Mouse (Mus musculus) layer of hippocampus, adult 18-20 months (tissue): ENCODE data around the gene Pom121. TPM values are rescaled to one million over a fixed set of nuclear protein-coding genes. Genes with fewer than 3 reads are reported as not detected.
"Not testable (repeated sequence)": the region's sequence is repeated elsewhere in the genome, so short reads cannot be mapped to it uniquely, and the experiment has no call there.

Experiments used
- DNase-seq, 2 experiments: peaks; one replicate each; pipeline ENCODE4 v3.0.0; 2022; ENCODE audit warnings: low spot score in 2 of 2
- total RNA-seq, 2 experiments: library from RNA; stranded (reverse); gene quantifications; 2 replicates each; pipeline ENCODE4 v1.2.3; 2021

The Pom121 gene
- total RNA-seq, 2 experiments from 2014 or later = 49.7 to 51.5 TPM

DNA sequence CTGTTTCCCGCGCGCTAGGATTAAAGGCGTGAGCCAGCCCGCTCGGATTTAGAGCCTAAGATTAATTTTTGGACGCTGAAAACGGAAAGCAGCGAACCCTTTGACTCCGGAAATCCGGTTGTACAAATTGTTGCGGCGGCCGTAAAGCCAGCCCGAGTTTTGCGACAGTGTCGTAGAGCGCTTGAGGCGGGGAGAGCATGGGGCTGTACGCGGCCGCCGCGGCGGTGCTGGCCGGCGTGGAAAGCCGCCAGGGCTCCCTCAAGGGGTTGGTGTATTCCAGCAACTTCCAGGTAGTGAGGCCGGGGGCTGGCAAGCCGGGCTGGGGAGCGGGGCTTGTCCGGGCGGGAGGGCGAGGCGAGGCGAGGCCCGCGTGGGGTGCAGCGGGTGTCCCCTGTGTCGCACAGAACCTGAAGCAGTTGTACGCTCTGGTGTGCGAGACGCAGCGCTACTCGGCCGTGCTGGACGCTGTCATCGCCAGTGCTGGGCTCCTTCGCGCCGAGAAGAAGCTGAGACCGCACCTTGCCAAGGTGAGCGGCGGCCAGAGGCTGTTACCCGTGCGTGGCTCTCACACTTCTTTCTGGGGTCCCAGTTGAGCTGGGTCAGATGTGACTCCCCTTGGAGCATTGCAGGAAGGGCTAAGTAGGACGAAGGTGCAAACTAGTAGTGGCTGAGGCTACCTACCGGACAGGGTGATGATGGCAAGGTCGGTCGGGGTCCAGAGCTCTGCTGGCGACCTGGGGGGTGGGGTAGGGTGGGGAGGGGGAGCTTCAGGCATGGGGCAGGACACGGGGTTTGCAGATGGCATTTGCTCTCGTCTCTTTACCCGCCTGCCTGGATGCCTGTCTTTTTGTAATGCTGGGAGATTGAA is 24.3 kb downstream of the Pom121 start, which contains the start of gene Nsun5:
Gene Nsun5 (plus strand): TSS at position 167 of the 868 bp plus-strand sequence.
- DNase-seq = peak; percentile 88 to 95

GRCm38 (mm10) chr5:135369196-135369595 is 25.1 kb downstream of the Pom121 start:
- not testable (repeated sequence) for DNase-seq

GRCm38 (mm10) chr5:135368312-135368711 is 26.0 kb downstream of the Pom121 start:
- DNase-seq = no peak

DNA sequence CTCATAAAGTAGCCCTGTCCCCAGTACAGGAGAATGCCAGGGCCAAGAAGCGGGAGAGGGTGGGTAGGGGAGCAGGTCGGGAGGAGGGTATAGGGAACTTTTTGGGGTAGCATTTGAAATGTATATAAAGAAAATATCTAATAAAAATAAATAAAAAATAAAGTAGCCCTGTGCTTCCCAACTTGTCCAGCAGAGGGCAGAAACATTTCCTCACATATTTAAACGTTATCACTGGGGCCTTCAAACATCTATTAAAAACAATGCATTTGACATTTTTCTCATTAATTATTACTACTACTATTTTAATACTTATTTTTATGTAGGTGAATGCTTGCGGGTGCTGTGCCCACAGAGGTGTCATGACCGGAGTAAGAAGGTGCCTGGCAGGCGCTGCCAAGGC is 26.5 kb downstream of the Pom121 start:
- no peak for DNase-seq

DNA sequence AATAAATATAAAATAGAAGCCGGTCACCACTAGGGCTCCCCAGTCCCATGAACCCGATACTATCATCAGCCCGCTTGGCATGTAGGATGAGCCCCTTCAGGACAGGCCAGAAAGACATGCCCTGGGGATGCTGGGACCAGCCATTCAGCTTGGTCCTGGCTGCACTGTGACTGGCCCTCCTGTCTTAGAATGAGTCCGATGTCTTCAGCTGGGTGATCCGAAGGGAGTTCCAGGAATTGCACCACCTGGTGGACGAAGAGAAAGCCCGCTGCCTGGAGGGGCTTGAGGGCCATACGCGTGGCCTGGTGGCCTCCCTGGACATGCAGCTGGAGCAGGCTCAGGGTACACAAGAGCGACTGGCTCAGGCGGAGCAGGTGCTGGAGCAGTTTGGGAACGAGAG is 30.8 kb downstream of the Pom121 start:
- no peak for DNase-seq

GRCm38 (mm10) chr5:135362572-135362971 is 31.8 kb downstream of the Pom121 start:
- no peak for DNase-seq

DNA sequence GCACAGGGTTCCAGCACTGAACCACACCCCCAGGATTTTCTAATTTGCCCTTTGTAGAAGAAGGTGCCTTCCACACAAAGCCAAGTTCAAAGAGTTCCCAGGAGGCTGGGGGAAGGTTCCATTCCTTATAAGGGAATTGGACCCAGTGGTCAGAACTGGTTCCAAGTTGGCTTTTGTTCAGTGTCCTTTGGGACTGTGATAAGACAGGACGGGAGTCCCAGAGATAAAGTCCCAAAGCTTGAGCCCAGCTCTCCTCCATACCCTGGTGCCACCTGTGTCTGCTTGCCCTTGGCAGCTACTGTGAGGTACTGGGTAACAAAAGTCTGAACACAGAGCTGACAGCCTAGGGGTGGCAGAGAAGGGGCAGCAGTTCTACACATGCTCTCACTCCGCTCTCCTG is 34.6 kb downstream of the Pom121 start:
- DNase-seq = no peak

GRCm38 (mm10) chr5:135357556-135357955 is 36.8 kb downstream of the Pom121 start:
- no peak for DNase-seq

- DNase-seq = no peak
These were observed 38.3 kb downstream of the Pom121 start for GRCm38 (mm10) chr5:135356090-135356489.

DNA sequence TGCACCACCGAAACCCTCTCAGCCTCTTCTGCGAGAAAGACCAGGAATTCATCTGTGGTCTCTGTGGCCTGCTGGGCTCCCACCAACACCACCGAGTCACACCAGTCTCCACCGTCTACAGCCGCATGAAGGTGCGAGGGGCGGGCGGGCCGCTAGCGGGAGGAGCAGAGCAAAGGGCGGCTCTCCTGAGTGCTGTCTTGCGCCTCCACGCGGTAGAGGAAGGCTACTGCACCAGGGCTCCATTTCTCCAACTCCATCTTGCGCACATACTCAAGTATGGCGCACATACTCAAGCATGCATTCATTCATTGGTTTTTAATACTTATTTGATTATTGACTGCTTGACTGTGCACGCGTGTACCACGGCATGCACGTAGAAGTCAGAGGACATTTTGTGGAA is 40.8 kb downstream of the Pom121 start:
- DNase-seq = no peak

DNA sequence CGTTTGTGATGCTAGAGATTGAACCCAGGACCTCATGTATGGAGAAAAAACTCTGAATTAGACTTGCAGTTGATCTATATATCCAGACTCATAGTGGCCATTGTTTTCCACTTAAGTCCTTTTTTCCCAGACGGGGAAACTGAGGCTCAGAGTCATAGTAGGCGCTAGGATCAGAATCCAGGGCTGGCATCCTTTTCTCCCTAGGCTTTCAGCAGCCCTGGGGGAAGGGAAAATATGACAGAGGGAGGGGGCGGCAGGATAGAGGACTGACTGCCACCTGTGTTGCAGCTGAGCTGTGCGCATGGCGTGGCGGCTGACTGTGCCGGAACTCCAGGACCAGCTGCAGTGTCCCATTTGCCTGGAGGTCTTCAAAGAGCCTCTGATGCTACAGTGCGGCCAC is 41.4 kb downstream of the Pom121 start, which contains the start of gene Trim50:
Gene Trim50 (plus strand): TSS at position 301 of the 400 bp plus-strand sequence.
- no peak for DNase-seq

DNA sequence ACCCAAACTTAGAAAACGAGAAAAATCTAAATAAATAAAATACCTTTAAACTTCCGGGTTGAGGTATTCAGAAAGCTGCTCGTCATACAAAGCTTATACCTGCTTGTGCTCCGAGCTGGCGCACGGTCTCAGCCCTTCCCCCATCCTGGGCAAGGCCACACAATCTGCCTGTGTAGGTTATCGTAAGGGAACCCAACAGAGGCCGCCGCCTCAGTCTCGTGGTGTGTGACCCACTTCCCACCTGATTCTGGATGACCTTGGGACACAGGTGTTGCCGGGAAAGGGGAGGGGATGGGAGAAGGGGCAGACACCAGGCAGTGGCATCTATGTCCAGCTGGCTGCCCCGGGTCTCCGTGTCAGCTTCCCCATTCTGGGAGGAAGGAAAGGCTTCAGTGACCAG is 42.7 kb downstream of the Pom121 start:
- no peak for DNase-seq

DNA sequence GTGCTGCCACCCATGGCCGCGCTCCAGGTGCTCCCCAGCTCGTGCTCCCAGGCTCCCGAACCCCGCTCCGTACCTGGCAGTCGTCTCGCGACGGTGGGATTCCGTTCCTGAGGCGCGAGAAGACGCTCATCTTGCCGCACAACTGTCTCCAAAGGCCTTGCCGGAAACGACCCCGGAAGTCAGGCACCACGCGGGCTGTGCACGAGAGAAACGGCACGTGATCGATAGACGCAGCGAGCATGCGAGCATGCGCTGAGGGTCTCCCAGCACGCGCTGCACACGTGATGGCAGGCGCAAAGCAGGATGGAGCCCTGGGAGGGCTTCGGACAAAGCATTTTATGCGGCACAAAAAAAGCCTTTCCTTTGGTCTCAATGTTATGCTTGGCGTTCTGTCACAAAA is 44.5 kb downstream of the Pom121 start, which contains the start of gene Fkbp6:
Gene Fkbp6 (minus strand): TSS at position 183 of the 400 bp plus-strand sequence.
- no peak for DNase-seq

- DNase-seq = no peak
These were observed 46.8 kb downstream of the Pom121 start for GRCm38 (mm10) chr5:135347511-135348011.

DNA sequence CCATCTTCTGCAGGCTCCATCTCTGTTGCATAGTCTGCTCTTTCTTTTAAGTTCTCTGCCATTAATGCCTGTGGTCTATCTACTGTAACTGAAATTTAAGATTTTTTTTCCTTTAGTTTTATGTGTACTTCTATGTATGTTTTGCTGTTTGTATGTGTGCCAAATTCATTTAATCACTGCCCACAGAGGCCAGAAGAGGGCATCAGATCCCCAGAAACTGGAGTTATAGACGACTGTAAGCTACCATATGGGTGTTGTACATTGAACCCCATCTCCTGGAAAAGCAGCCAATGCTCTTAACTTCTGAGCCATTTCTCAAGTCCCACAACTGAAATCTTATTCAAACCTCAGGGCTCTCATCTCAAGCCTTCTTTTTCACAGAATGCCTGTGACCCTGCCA is 47.9 kb downstream of the Pom121 start:
- DNase-seq = no peak

- DNase-seq = no peak
These were observed 48.4 kb downstream of the Pom121 start for GRCm38 (mm10) chr5:135345989-135346388.

GRCm38 (mm10) chr5:135337575-135337974 is 56.8 kb downstream of the Pom121 start:
- no peak for DNase-seq

- DNase-seq = no peak
These were observed 63.2 kb downstream of the Pom121 start for GRCm38 (mm10) chr5:135331161-135331560.

DNA sequence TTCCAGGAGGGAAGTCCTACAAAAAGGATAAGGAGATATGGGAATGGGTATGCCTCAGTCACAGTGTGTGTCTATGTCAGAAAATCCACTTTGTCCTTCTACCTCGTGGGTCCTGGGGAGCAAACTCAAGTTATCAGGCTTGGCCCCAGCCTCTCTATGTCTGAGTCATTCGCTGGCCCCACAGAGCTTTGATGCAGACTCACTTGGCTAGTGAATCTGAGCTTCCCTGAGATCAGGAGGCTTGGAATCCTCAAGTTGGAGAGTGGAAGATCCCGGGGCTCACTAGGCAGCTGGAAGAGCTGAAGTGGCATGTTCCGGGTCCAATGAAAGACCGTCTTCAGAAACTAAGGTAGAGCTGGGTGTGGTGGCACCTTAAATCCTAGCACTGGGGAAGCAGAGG is 64.1 kb downstream of the Pom121 start:
- no peak for DNase-seq

- no peak for DNase-seq
These were observed 64.9 kb downstream of the Pom121 start for GRCm38 (mm10) chr5:135329471-135329870.
